ENCODE assay signal across 14 mouse cellular contexts in the genomic region with DNA sequence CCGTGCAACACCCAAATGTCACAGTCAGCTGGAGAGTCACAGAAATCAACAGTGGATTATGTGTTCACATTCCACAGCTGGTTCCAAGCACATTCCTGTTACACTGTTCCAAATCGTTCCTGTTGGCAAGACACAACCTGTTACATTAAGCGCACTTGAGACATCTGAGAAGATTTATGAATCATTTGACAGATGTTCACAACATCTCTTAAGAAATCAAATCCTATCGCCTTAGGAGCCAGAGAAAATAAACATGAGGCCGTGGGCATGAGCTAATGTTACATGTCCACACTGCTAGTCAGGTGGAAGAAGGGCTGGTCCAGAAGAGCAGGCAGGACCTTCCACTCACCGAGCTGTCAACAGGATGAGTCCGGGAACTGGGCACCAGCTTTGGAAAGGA.
A peak's percentile ranks its signal among the peaks of the same experiment; 100 is the strongest.
DNase-seq lines count a peak whose midpoint lies in the region; ATAC-seq and TF ChIP-seq lines count a peak whose summit lies in the region.
"Had no signal": no experiment of that assay in that cellular context is flagged by ENCODE, and none has a peak within 500 bp of the region (broad histone marks: within the 10 kb centered on the region; RNA-seq: fewer than 3 reads in every experiment).

No protein-coding gene starts in this region.

- H3K4me1 ChIP-seq in heart, embryonic 13.5 days: peaks cover 17% of the 10 kb centered on the region
- H3K4me1 ChIP-seq in limb, embryonic 14.5 days (ENCODE audit: control insufficient read depth, insufficient read depth, low read length): no peaks in the 10 kb centered on the region
- H3K4me1 ChIP-seq in stomach, postnatal 0 days (replicated peaks; ENCODE audit: control insufficient read depth, insufficient read depth): no peaks in the 10 kb centered on the region

- WGBS in heart, embryonic 13.5 days: 58% methylated on average over 7 of the region's 7 CpGs
- WGBS in limb, embryonic 14.5 days: 53% methylated on average over 7 of the region's 7 CpGs
- 29% methylated on average over 7 of the region's 7 CpGs for WGBS in stomach, postnatal 0 days

- TF ChIP-seq POLR2A in limb, embryonic 14.5 days (IDR thresholded peaks at IDR 0.05; ENCODE audit: borderline replicate concordance, extremely low read depth, insufficient read depth, insufficient read length): no peak

- TF ChIP-seq CTCF in stomach, postnatal 0 days (IDR thresholded peaks at IDR 0.05; ENCODE audit: low read depth): no peak

- peak; percentile 91 for TF ChIP-seq EP300 in stomach, postnatal 0 days (optimal IDR thresholded peaks at IDR 0.05)

- no peak overlapping the region for H3K4me2 ChIP-seq in heart, embryonic 13.5 days
- H3K4me2 ChIP-seq in limb, embryonic 14.5 days (replicated peaks; ENCODE audit: low read depth, low read length, severe bottlenecking): no peak overlapping the region
- no peak overlapping the region for H3K4me2 ChIP-seq in stomach, postnatal 0 days (replicated peaks; ENCODE audit: low read depth)
- H3K4me2 ChIP-seq: midbrain, embryonic 11.5 days had no signal

- H3K9me3 ChIP-seq in heart, embryonic 13.5 days: no peaks in the 10 kb centered on the region
- no peaks in the 10 kb centered on the region for H3K9me3 ChIP-seq in limb, embryonic 14.5 days (ENCODE audit: control insufficient read depth, low read length)
- no peaks in the 10 kb centered on the region for H3K9me3 ChIP-seq in stomach, postnatal 0 days (ENCODE audit: control insufficient read depth, low read length)

- DNase-seq in heart, postnatal 4 days: no peak
- peak; percentile 6 for DNase-seq in urinary bladder, postnatal 14 days (ENCODE audit: low spot score)
- no peak for DNase-seq in urinary bladder, postnatal 10 days (ENCODE audit: low spot score)
- peak; percentile 59 for DNase-seq in limb, embryonic 14.5 days (ENCODE audit: low spot score)
- no peak for DNase-seq in stomach, postnatal 0 days (ENCODE audit: low spot score)
- DNase-seq in frontal cortex, postnatal 14 days (ENCODE audit: low spot score in 2 of 2): no peak
- no peak for DNase-seq in MN1 (ENCODE audit: low spot score)
- DNase-seq: cerebellum, adult 18-20 months; kidney, adult 2 months; thymus, postnatal 14 days had no signal

- H3K27ac ChIP-seq in heart, embryonic 13.5 days (replicated peaks): 0 out of 2 replicates have a peak overlapping the region, but pooled peaks have one; percentile 1
- no peak overlapping the region for H3K27ac ChIP-seq in limb, embryonic 14.5 days (replicated peaks; ENCODE audit: low read depth, low read length)
- H3K27ac ChIP-seq in stomach, postnatal 0 days (replicated peaks): peak overlapping the region; percentile 53; the same call in 1 of the 2 replicates
- H3K27ac ChIP-seq: liver, embryonic 14.5 days had no signal

- no peak for ATAC-seq in heart, embryonic 13.5 days (ENCODE audit: extremely low read depth, insufficient number of reproducible peaks, low FRiP score, low TSS enrichment)
- ATAC-seq in limb, embryonic 14.5 days (ENCODE audit: low FRiP score, low read depth): peak; percentile 79; the same call in 1 of the 2 replicates
- ATAC-seq in stomach, postnatal 0 days (ENCODE audit: low FRiP score, low TSS enrichment): peak; percentile 60; the same call in 1 of the 2 replicates
- ATAC-seq: hindbrain, embryonic 16.5 days had no signal

- H3K36me3 ChIP-seq in heart, embryonic 13.5 days: peaks cover 25% of the 10 kb centered on the region
- H3K36me3 ChIP-seq in limb, embryonic 14.5 days (ENCODE audit: control insufficient read depth, insufficient read depth, low read length): peaks cover 22% of the 10 kb centered on the region
- no peaks in the 10 kb centered on the region for H3K36me3 ChIP-seq in stomach, postnatal 0 days (ENCODE audit: control insufficient read depth, insufficient read depth, low read length)

- no peak overlapping the region for H3K9ac ChIP-seq in heart, embryonic 13.5 days
- H3K9ac ChIP-seq in limb, embryonic 14.5 days (ENCODE audit: low read depth, low read length, severe bottlenecking): no peak overlapping the region
- H3K9ac ChIP-seq in stomach, postnatal 0 days (ENCODE audit: low read length): no peak overlapping the region
- H3K9ac ChIP-seq: liver, embryonic 14.5 days had no signal

- H3K27me3 ChIP-seq in heart, embryonic 13.5 days (replicated peaks): no peaks in the 10 kb centered on the region
- H3K27me3 ChIP-seq in limb, embryonic 14.5 days (ENCODE audit: control insufficient read depth, insufficient read depth, low read length): no peaks in the 10 kb centered on the region
- no peaks in the 10 kb centered on the region for H3K27me3 ChIP-seq in stomach, postnatal 0 days (ENCODE audit: control insufficient read depth, insufficient read depth, low read length)

- H3K4me3 ChIP-seq in heart, embryonic 13.5 days: no peak overlapping the region
- no peak overlapping the region for H3K4me3 ChIP-seq in limb, embryonic 14.5 days (replicated peaks; ENCODE audit: low read length)
- no peak overlapping the region for H3K4me3 ChIP-seq in stomach, postnatal 0 days (ENCODE audit: low read depth, low read length)

Comparison
In these comparisons a context has a peak if more than half of its experiments do, and no peak if none do; other contexts are left out.
1. DNase-seq: peak in urinary bladder, postnatal 14 days (single experiment) and limb, embryonic 14.5 days (single experiment); none in heart, postnatal 4 days (single experiment), urinary bladder, postnatal 10 days (single experiment), stomach, postnatal 0 days (single experiment), frontal cortex, postnatal 14 days (0 of 2) and MN1 (single experiment).